Comparison of ENCODE assay signal across 4 mouse cellular contexts in genomic region chr4:143345491-143345890, GRCm38 (mm10).
DNase-seq lines count a peak whose midpoint lies in the region.

No protein-coding gene starts in this region.

- DNase-seq in ES-CJ7 (ENCODE audit: low read depth, low spot score) = peak; percentile 79
- peak; percentile 22 for DNase-seq in NIH3T3 (ENCODE audit: low read depth)
- peak; percentile 81 for DNase-seq in R1 (ENCODE audit: low read depth, low spot score)
- DNase-seq in ZHBTc4 (ENCODE audit: low read depth, low spot score) = peak; percentile 75

Comparison
In these comparisons a context has a peak if more than half of its experiments do, and no peak if none do; other contexts are left out.
1. Peak in every context shown above with its lines: DNase-seq.
2. DNase-seq: peak in every context shown above with its lines; median percentile 81 in R1; 79 in ES-CJ7; 75 in ZHBTc4; 22 in NIH3T3.